Mouse (Mus musculus) liver, embryonic 16.5 days (tissue): ENCODE results near the gene Ush1g. TPM values are rescaled to one million over a fixed set of nuclear protein-coding genes. Genes with fewer than 3 reads are reported as not detected.

Experiments used
- ATAC-seq: fragments of 200-750 bp; cut with Nextera tagmentation; 2 replicates; pipeline ENCODE4 v1.8.0; 2017; ENCODE audit warnings: low read depth, mild to moderate bottlenecking, moderate number of reproducible peaks, moderate library complexity
- H3K27ac ChIP-seq: fragments of 300-500 bp; sonication (generic); 2 replicates; pipeline ENCODE4 v1.5.1; 2014; ENCODE audit warnings: mild to moderate bottlenecking, low read length
- H3K27me3 ChIP-seq: fragments of 300-500 bp; sonication (generic); 2 replicates; pipeline ENCODE4 v1.6.1; 2014; ENCODE audit warnings: low read depth, low read length, mixed read lengths; ENCODE audit not compliant: control insufficient read depth, insufficient read depth
- H3K36me3 ChIP-seq: fragments of 300-500 bp; sonication (generic); 2 replicates; pipeline ENCODE4 v1.6.1; 2014; ENCODE audit warnings: mild to moderate bottlenecking; ENCODE audit not compliant: control insufficient read depth, insufficient read depth
- H3K4me1 ChIP-seq: fragments of 300-500 bp; sonication (generic); 2 replicates; pipeline ENCODE4 v1.6.1; 2014; ENCODE audit warnings: low read depth, low read length, mixed read lengths; ENCODE audit not compliant: control insufficient read depth
- H3K4me2 ChIP-seq: fragments of 300-500 bp; sonication (generic); 2 replicates; pipeline ENCODE4 v1.6.1; 2014; ENCODE audit warnings: low read depth, low read length, mixed read lengths
- H3K4me3 ChIP-seq: fragments of 300-500 bp; sonication (generic); 2 replicates; pipeline ENCODE4 v1.5.1; 2014; ENCODE audit warnings: low read depth, mild to moderate bottlenecking, low read length
- H3K9ac ChIP-seq: fragments of 300-500 bp; sonication (generic); 2 replicates; pipeline ENCODE4 v1.6.1; 2014; ENCODE audit warnings: low read depth, low read length
- H3K9me3 ChIP-seq: fragments of 300-500 bp; sonication (generic); replicated peaks from 2 replicates; pipeline ENCODE4 v1.6.1; 2016; ENCODE audit warnings: low read length; ENCODE audit not compliant: control insufficient read depth
- whole genome bisulfite sequencing: fragments of 180-500 bp; shearing (Covaris S2); extraction: QIAGEN DNeasy Blood & Tissue Kit; methylation state at CpG from one replicate; pipeline ENCODE4 v1.1.7; 2014; ENCODE audit not compliant: insufficient replicate concordance; 5-methylcytosine and 5-hydroxymethylcytosine counted together
- polyA plus RNA-seq: library from polyadenylated mRNA; unstranded; fragments of >200 nt; fragmentation: Nextera tagmentation; extraction: Ambion mirVana; gene quantifications from 2 replicates; pipeline ENCODE4 v1.2.1, GENCODE M21; 2015

Ush1g gene
- 0.09 and 0.13 TPM in 2 replicates for polyA plus RNA-seq

GRCm38 (mm10) chr11:115321906-115322693, at the start of gene Ush1g:
Gene Ush1g, minus strand, starts transcription at chr11:115322041.
- WGBS, result 6% methylated on average over 35 of the region's 35 CpGs
- Histone ChIP-seq H3K27ac (no peak within 1 kb of the TSS), H3K27me3 (peaks cover 77% of the 10 kb centered on the region), H3K9me3 (no peaks in the 10 kb centered on the region), H3K9ac (no peak within 1 kb of the TSS), H3K36me3 (no peaks in the 10 kb centered on the region), H3K4me2 (no peak within 1 kb of the TSS), H3K4me1 (no peaks in the 10 kb centered on the region; the same call in 1 of the 2 replicates), H3K4me3 (peak within 1 kb of the TSS; percentile 15; the same call in 1 of the 2 replicates)
- no peak for ATAC-seq

GRCm38 (mm10) chr11:115371354-115371753, 49.5 kb upstream of the Ush1g start:
- H3K4me1 ChIP-seq, result peaks cover 7% of the 10 kb centered on the region
- peaks cover 47% of the 10 kb centered on the region for H3K27me3 ChIP-seq
- ATAC-seq, result no peak
- no peak overlapping the region for H3K9ac ChIP-seq
- H3K4me3 ChIP-seq, result no peak overlapping the region
- no peaks in the 10 kb centered on the region for H3K36me3 ChIP-seq
- H3K9me3 ChIP-seq, result no peaks in the 10 kb centered on the region
- H3K4me2 ChIP-seq, result no peak overlapping the region
- WGBS, result 49% methylated on average over 8 of the region's 8 CpGs
- H3K27ac ChIP-seq, result no peak overlapping the region

- Histone ChIP-seq H3K36me3 (no peaks in the 10 kb centered on the region), H3K27me3 (peaks cover 54% of the 10 kb centered on the region), H3K9ac (no peak overlapping the region), H3K4me2 (no peak overlapping the region), H3K9me3 (no peaks in the 10 kb centered on the region), H3K27ac (no peak overlapping the region), H3K4me1 (peaks cover 7% of the 10 kb centered on the region), H3K4me3 (no peak overlapping the region)
- 38% methylated on average over 7 of the region's 7 CpGs for WGBS
- ATAC-seq, result no peak
Measured at GRCm38 (mm10) chr11:115370368-115370767, 48.5 kb upstream of the Ush1g start.

GRCm38 (mm10) chr11:115367395-115367944, 45.6 kb upstream of the Ush1g start, which contains the start of gene Hid1:
Gene Hid1, minus strand, starts transcription at chr11:115367756.
- H3K4me1 ChIP-seq, result peaks cover 4% of the 10 kb centered on the region
- no peaks in the 10 kb centered on the region for H3K9me3 ChIP-seq
- ATAC-seq, result peak; percentile 79
- peak within 1 kb of the TSS; percentile 47 for H3K4me3 ChIP-seq
- WGBS, result under 1% methylated on average over 39 of the region's 39 CpGs
- H3K27ac ChIP-seq, result no peak within 1 kb of the TSS
- no peaks in the 10 kb centered on the region for H3K36me3 ChIP-seq
- H3K4me2 ChIP-seq, result peak within 1 kb of the TSS; percentile 65
- peaks cover 37% of the 10 kb centered on the region for H3K27me3 ChIP-seq
- H3K9ac ChIP-seq, result peak within 1 kb of the TSS; percentile 17; the same call in 1 of the 2 replicates

- Histone ChIP-seq H3K4me1 (peaks cover 4% of the 10 kb centered on the region), H3K27me3 (peaks cover 37% of the 10 kb centered on the region), H3K27ac (no peak overlapping the region), H3K9ac (peak overlapping the region; percentile 14; the same call in 1 of the 2 replicates), H3K36me3 (no peaks in the 10 kb centered on the region), H3K4me2 (peak overlapping the region; percentile 65), H3K9me3 (no peaks in the 10 kb centered on the region), H3K4me3 (peak overlapping the region; percentile 47)
- no peak for ATAC-seq
- 6% methylated on average over 28 of the region's 28 CpGs for WGBS
Measured at GRCm38 (mm10) chr11:115366706-115367394, 45.0 kb upstream of the Ush1g start.

- 18% methylated on average over 7 of the region's 7 CpGs for WGBS
- no peaks in the 10 kb centered on the region for H3K9me3 ChIP-seq
- H3K4me2 ChIP-seq, result no peak overlapping the region
- H3K36me3 ChIP-seq, result no peaks in the 10 kb centered on the region
- no peak overlapping the region for H3K4me3 ChIP-seq
- peaks cover 33% of the 10 kb centered on the region for H3K27me3 ChIP-seq
- peaks cover 4% of the 10 kb centered on the region for H3K4me1 ChIP-seq
- no peak overlapping the region for H3K27ac ChIP-seq
- H3K9ac ChIP-seq, result no peak overlapping the region
- ATAC-seq, result no peak
Measured at GRCm38 (mm10) chr11:115366039-115366705, 44.3 kb upstream of the Ush1g start.

GRCm38 (mm10) chr11:115364136-115364535, 42.3 kb upstream of the Ush1g start:
- H3K27me3 ChIP-seq, result peaks cover 31% of the 10 kb centered on the region
- H3K4me3 ChIP-seq, result no peak overlapping the region
- no peak overlapping the region for H3K4me2 ChIP-seq
- 77% methylated on average over 3 of the region's 3 CpGs for WGBS
- H3K27ac ChIP-seq, result no peak overlapping the region
- H3K4me1 ChIP-seq, result peaks cover 4% of the 10 kb centered on the region
- H3K36me3 ChIP-seq, result no peaks in the 10 kb centered on the region
- ATAC-seq, result no peak
- H3K9ac ChIP-seq, result no peak overlapping the region
- H3K9me3 ChIP-seq, result no peaks in the 10 kb centered on the region

GRCm38 (mm10) chr11:115359726-115360125, 37.9 kb upstream of the Ush1g start:
- no peaks in the 10 kb centered on the region for H3K27me3 ChIP-seq
- ATAC-seq, result no peak

More at GRCm38 (mm10) chr11:115359726-115360125, 37.9 kb upstream of the Ush1g start:
- Histone ChIP-seq H3K27ac (no peak overlapping the region), H3K4me3 (no peak overlapping the region), H3K36me3 (no peaks in the 10 kb centered on the region), H3K9me3 (no peaks in the 10 kb centered on the region), H3K4me2 (no peak overlapping the region), H3K4me1 (no peaks in the 10 kb centered on the region), H3K9ac (no peak overlapping the region)
- WGBS, result 49% methylated on average over 6 of the region's 6 CpGs
